Mouse (Mus musculus) small intestine, adult 2 months (tissue): ENCODE results near the gene Gm44511.

Experiments used
- CTCF ChIP-seq: fragments of 200-500 bp; IDR thresholded peaks from 2 replicates; pipeline ENCODE4 v1.5.1; 2012; ENCODE audit warnings: low read depth, mild to moderate bottlenecking, control low read depth, inconsistent platforms, low read length, moderate library complexity, mixed read lengths; ENCODE audit not compliant: insufficient replicate concordance, insufficient read length; ENCODE audit errors: extremely low read depth
- POLR2A ChIP-seq: fragments of 200-500 bp; IDR thresholded peaks from 2 replicates; pipeline ENCODE4 v1.6.1; 2012; ENCODE audit warnings: low read depth, mild to moderate bottlenecking, control low read depth, inconsistent platforms, low read length, moderate library complexity

DNA sequence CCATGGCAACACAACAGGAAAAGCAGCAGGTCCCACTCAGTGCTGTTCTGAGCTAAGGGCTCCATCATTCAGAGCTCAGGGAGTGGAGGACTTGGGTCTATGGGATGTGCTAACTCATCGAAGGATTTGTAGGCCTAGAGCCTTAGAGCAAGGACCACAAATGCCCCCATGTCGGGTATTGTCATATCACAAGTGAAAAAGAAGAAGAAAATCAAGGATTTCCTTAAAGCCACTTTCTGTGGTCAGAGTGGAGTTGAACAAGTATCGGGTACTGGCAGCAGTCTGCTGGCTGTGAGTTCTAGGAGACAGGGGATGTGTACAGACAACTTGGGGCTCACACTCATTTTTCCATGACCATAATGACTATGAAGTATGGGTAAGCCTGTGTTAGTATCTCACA is 666 bp upstream of the Gm44511 start:
- TF ChIP-seq POLR2A (no peak), CTCF (no peak)
